Mouse (Mus musculus) megakaryocyte progenitor cell, adult 5-6 weeks (primary cell): Measurements from ENCODE around the gene Ptbp3. TPM values are rescaled to one million over a fixed set of nuclear protein-coding genes. Genes with fewer than 3 reads are reported as not detected.
"Not testable (repeated sequence)": the region's sequence is repeated elsewhere in the genome, so short reads cannot be mapped to it uniquely, and the experiment has no call there.

Experiments used
- ATAC-seq: replicated peaks from 2 replicates; pipeline ENCODE4 v1.8.0; 2016; ENCODE audit warnings: mild to moderate bottlenecking, moderate TSS enrichment, inconsistent platforms; ENCODE audit not compliant: poor library complexity
- total RNA-seq, 2 experiments: library from RNA; stranded (forward) in 1 of 2; stranded (reverse) in 1 of 2; fragments of 157-497, 149-512 nt in 1 of 2; fragments of 200-1000 nt in 1 of 2; gene quantifications; 2 replicates each; pipeline versions ENCODE4 v1.2.3 to v1.2.4; 2015 to 2017

The Ptbp3 gene
- total RNA-seq (2015), result 275 and 331 TPM in 2 replicates
- 231 and 237 TPM in 2 replicates for total RNA-seq (2017)

DNA sequence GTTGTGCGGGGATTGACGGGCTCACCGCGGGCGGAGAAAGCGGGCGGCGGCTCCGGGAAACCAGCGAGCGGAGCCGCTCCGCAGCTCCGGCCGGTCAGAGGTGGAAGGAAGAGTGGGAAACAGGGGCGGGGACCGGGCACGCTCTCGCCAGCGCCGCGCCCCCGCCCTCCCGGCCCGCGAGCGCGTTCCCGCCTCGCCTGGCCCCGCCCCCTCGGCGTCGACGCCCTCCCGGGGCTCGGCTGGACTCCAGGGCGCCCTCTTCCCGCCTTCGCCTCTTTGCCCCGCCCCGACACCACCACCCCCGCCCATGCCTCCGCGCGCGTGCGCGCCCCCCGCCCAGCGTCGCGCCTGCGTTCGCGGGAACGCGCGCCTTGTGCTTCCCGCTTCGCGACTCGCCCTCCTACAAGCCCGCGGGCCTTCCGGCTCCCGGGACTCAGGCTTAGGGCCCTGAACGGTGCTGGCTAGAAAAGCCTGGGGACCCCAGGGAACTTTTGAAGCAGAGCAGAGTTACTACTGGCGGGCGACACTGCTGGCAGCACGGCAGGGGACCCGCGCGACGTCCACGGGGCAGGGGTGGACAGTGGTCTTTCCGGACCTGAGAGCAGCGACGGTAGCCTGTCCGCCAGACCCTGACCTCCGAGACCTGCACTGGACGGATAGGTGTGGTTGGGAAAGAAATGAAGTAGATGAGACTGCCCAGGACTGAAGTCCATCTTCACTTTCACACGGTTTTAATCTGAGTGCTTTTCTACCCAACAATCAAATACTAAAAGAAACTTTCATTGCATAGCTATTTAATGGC lies at the start of gene Ptbp3:
Ptbp3 (minus strand) TSS at position 190 of the 802 bp plus-strand sequence.
- peak; percentile 80 for ATAC-seq

DNA sequence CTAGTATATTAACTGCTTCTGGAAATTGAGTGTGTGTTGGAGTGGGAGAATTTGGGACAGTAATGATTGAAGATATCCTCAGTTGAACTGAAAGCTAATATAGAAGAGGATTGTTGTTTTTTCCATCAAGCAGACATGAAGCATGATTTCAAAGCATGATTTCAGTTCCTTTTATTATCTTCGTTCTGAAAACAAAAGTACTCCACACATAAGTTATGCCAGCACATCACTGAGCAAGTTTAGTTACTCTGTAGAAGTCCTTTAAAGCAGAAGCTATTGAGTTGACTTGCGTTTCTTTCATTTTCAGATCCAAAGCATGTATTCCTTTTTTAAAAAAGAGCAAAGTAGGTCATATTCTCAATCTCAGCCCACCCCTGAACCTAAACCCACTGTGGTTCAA lies 47.4 kb upstream of the Ptbp3 start:
- ATAC-seq, result no peak

DNA sequence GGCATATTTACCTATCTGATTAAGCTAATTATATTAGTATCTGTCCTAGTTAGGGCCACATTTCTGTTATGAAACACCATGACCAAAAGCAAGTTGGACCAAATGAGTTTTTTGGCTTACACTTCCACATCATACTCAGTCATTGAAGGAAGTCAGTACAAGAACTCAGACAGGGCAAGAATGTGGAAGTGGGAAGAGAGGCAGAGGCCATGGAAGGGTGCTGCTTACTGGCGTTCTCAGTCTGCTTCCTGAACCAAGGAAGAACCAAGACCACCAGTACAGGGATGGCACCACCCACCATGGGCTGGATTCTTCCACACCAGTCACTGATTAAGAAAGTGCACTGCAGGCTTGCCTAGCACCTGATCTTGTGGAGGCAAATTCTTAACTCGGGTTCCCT lies 45.5 kb upstream of the Ptbp3 start:
- ATAC-seq, result peak; percentile 75

DNA sequence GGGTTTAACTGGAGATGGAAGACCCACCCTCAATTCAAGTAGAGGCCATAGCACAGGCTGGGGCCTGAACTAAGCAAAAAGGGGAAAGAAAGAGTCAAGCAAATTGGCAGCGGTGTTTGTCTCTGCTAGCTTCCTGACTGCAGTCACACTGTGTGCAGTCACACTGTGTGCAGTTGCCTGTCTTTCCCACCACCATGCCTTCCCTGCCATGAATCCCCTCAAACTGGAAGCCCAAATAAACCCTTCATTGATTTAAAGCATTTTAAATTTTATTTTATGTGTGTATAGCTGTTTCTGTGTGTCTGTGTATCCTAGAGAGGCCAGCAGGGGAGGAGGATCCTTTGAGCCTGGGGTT lies 38.7 kb upstream of the Ptbp3 start:
- no peak for ATAC-seq

DNA sequence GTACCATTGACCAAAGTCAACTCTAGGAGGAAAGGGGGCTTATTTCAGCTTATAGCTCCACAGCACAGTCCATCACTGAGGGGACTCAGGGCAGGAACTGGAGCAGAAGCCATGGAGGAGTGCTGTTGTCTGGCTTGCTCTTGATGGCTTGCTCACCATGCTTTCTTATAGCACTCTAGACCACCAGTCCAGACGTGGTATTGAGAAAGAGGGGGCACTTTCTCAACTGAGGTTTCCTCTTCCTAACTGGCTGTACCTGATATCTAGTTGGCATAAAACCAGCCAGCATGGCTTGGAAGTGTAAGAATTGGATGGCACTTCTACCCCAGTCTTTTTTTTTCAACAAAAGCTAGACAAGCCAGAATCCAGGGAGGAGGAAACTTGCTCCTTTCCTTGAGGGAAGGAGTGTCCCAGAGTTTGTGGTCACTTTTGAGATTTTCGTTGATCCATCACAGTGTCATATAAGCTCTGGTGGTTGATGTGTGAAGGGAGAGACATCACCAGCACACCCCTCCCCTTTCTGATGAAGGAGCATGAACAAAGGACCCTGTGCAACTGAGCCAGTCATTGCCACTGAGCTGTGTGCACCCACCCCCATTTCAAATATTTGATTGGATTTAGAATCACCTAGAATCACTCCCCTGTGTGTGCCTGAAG lies 38.2 kb upstream of the Ptbp3 start:
- peak; percentile 80 for ATAC-seq

DNA sequence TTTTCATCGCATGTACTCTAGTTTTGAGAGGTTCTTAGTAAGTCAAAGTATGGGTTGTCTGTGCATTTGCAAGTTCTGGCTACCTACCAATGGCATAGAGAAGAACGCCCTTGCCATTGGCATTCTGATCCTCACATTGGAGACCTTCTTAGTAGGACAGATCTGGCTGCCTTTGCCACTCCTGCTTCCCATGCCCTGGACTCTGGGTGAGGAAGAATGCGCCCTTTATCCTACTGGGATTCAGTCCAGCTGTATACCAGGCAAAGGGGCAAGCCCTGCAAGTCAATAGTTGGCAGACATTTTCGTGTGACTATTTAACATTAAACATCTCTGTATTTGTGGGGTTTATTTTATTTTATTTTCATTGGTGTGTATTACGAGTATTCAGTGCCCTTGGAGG lies 35.9 kb upstream of the Ptbp3 start:
- no peak for ATAC-seq

DNA sequence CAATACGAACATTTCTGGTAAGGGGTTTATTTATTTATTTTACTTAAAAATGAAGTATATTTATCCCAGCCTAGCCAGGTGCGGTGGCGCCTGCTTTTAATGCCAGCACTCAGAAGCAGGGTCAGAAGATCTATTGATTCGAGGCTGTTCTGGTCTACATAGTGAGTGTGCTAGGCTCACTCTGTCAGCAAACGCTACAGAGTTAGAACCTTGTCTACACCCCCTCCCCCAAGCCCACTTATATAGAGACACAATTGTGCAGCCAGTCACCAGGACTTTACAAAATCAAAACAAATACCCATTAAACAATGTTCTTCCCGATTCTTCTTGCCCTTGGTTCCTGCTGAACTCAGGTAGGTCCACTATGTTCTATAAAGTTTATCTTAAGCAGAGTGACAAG lies 33.0 kb upstream of the Ptbp3 start:
- ATAC-seq, result no peak

DNA sequence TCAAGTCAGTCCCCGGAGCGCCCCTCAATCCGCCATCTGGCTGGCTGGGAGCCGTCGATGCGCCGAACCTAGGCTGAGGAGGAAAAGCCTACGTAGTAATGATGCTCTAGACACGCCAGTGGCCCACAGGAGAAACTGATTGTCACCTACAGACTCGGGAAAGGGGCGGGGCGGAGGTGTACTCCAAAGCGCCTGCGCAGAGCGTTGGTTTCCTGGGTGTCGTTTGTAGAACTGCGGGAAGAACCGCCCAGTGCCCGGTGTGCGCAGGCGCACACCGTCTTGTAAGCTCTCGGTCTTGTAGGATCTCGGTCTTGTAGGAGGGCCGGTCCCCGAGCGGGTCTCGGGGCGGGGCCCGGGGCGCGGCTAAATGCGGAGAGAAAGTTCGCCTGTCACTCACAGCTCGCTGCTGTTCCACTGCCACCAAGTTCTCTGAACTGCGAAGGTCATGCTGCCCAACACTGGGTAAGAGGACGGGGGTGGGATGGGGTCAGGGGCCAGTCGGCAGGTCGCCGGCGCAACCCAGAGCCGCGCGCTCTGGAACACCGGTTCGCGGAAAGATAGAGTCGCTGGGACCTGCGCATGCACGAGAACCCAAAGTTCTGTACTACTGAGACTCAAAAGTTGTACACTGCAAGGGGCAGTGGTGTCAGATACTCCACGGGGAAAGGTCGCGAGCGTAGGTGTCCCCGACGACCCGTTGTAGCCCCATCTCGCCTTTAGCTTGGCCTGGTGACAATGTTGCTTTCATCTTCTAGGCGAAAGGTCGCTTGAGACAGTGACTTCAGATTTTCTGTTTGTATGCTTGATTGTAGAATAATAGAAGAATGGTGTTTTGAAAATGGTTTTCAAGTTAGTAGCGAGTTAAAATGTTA lies 32.4 kb upstream of the Ptbp3 start, which contains the start of gene Hsdl2:
Hsdl2 (plus strand) TSS at position 250 of the 872 bp plus-strand sequence.
- peak; percentile 93 for ATAC-seq

DNA sequence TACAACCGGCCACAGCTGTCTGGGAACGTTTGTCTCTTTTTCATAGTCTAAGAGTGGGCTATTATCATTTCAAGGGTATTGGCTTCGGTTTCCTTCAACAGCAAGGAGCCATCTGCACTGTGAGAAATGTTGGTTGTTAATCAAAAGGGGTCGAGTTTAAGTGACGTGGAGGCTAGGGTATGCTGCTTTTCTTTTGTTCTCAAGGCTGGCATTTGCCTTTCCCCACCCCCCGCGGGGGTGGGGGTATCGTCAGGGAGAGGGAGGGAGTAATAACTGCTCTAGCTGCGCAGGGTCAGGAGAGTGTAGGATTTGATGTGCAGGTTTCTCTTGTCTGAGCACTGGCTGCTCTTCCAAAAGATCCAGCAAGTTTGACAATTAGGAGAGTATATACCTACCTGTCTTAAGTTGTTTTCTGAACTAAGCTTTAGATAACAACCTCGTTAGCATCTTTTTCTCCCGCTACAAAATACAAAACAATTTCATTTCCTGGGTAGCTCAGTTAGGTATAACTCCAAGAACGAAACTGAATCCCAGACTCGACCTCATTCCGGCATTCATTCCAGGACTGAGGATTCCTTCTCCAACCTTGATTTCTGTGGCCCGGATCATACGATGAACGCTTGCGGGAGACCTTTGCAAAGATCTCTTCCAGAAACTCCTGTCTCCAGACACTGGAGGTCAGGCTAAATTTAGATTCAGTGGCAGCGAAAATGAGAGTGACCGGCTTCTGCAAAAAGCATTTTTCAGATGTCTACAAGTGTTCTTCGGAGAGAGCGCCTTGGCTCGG lies 31.5 kb upstream of the Ptbp3 start:
- ATAC-seq, result peak; percentile 42

DNA sequence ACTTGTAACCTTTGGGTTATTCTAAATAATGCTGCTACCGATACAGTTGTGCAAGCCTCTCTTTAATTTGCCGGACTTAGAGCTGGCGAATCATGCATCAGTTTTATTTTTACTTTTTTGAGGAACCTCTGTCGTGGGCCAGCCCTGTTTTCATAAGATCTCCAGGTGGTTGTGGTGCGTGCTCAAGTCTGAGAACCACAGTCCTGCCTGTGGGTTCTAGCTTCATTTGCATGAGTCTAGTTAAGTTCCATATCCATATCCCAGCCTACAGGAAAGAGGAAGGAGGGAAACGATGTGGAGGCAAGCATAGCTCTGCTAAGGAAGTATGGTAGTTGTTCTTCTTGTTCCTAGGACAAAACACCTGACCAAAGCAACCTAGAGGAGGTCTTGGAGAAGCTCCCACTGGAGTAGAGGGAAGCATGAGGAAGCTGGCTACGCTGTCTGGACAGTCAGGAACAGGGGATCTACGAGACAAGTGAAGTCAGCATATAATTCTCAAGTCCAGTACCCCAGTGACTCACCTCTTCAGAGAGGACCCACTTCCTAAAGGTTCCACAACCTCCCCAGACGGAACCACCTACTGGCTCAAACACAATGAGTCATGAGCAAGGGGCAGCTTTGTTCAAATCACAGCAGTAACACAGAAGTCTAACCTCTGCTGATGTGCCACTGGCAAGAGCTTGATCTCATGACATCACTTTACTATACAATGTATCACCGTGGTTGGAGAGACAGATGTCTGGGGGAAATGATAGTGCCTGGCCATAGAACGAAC lies 26.2 kb upstream of the Ptbp3 start:
- peak; percentile 69 for ATAC-seq

DNA sequence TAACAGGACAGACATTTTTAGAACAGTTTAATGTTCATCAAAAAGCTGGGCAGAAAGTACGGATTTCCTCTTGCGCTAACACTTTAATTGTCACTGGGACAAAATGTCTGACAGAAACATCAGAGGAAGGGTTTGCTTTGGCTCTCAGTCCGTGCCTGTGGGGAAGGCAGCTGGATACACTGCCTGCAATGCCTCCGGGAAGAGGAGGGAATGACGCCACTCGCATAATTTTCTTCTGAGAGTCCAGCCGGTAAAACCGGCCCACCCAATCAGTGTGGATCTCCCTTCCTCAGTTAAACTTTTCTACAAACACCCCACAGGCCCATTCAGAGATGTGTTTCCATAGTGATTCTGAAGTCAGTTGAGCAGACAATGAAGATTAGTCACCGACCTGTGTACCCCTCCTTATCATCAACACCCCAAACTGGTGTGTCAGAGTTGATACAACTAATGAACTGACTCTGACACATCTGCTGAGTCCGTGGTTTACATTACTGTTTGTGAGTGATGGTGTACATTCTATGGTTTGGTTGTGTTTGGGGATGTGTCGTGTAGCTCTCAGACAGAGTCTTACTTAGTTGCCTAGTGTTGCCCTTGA lies 23.5 kb upstream of the Ptbp3 start:
- peak; percentile 74 for ATAC-seq

DNA sequence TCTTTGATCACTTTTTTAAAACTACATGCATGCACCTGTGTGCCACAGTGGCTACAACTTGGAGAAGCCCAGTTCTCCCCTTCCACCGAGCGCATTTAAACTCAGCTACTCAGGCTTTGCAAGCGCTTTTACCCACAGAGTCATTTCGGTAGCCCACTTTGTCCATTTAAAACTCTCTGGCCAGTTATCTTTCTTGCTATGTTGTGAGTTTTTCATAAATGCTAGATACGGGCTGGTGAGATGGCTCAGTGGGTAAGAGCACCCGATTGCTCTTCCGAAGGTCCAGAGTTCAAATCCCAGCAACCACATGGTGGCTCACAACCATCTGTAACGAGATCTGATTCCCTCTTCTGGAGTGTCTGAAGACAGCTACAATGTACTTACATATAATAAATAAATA lies 21.4 kb upstream of the Ptbp3 start:
- not testable (repeated sequence) for ATAC-seq

DNA sequence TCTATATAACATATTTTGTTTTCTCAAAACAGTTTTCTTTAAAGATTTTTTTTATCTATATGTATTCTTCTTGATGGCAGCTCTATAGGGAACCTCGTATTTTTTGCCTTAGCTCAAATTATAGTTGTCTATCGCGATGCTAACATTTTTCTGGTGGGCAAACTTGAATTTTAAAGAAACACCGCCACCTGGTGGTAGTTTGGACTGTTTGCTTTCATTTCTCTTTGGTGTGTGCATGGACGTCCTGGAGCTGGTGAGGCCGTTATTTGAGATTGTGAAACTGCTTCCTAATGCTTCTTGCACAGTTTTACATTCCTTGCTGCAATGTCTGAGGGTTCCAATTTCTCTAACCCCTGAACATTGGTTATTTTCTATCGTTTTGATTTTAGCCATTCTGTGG lies 20.4 kb upstream of the Ptbp3 start:
- ATAC-seq, result peak; percentile 69

DNA sequence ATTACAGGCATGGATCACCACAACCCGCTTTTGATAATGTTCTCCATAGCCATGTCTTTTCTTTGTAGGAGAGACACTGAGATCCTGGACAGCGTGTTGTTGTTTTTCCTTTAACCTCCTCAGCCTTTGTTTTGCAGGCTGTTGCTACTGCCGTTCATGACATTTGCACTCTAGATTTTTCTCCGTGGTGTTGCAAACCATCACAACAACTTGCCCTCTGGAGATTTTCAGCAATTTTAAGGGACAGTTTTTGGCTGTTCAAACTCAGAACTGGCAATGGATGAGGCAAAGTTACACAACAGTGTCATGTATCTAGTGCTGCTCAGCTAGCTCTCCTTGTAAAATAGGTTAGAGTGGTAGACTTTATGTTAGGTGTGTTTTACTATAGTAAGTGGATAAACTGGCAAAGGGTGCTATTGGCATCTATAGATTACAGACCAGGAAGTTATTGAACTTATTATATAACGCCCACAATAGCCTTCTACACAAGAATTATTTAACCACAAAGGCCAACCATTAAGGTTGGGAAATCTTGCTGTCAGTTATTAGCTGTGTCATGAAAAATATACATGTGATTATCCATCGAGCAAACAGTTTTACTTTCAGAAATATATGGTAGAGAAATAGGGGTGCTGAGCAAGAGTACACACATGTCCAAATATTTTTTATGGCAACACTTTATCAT lies 18.6 kb upstream of the Ptbp3 start:
- 0 out of 2 replicates have a peak, but pooled peaks have one; percentile 3 for ATAC-seq

DNA sequence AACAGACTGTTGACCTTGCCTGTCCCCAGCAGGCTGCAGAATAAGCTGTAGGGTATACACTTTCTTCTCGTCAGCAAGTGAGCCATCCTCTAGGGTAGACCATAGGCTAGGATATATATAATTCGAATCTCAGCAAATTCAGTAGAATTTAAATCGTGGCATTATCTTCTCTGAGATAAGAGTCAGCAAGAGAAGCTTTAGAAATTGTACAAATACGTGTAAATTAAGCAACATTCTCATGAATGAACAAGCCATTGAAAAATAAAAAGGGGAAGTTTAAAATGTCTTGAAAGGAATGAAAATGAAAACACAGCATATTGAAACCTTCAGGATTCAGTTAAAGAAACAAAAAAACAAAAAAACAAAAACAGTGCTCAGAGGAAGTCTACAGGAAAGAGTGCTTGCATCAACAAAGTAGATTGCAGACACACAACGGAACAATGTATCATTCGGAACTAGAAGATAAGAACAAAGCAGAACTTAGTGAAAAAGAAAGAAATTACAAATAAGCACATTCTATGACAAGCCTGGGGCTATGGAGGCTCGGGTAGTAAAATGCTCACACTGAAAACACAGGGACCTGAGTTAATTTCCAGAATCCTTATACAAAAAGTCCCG lies 16.5 kb upstream of the Ptbp3 start:
- ATAC-seq, result peak; percentile 56

DNA sequence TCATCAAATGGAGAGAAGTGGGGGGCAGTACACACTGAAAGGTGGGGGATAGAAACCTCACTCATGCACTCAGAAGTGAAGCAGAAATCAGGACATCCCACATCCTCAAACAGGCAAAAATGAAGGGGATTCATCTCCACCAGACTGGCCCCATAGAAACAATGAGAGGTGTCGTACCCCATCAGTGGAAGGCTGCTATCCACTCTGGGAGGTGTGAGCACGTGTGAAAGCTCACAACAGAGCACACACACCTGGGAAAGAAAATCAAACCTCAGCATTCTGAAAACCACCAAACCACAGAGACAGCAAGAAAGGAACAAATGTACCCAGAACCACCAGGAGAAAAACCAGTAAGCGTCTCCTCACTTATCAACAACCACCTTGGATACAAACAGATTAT lies 15.0 kb upstream of the Ptbp3 start:
- no peak for ATAC-seq

DNA sequence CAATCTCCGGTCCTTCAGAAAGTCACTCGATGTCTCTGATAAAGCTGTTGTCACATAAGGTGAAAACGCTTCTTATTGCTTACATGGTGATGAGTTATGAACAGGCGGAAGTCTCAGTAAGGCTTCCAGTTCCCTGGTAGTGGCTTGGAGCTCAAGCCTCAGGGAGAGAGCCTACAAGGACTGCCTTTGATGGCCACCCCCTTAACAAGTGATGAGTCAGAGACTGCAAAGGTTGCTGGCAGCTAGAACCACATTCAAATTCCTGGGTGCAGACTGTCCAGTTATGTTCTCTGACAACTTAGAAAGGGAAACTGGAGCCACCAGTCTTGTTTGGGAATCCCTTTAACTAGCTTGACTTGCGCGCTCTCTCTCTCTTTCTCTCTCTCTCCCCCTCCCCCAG lies 11.0 kb upstream of the Ptbp3 start:
- ATAC-seq, result no peak

DNA sequence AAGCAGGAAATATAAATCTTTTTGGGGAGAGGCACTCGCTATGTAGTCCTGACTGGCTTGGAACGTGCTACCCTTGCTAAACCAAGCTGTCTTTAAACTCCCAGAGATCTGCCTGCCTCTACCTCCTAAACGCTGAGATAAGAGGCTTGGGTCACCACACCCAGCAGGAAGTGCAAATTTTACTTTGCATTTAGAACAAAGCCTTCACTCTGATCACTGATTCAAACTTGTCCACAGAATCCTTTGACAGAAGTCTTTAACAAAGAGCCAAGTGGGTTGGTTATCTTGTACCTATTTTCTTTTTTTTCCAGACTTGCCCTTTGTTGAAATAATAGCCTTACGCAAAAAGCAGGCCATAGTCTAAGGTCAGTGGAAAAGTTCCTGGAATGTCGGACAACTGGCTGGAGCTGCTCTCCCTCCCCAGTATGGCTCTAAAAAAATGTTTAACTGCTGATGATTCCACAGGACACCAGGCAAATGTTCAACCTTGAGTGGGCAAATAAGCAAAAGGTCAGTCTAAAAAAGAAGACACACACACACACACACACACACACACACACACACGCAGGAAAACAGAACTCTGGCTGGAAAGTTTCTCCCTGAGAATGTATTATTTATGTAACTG lies 9.0 kb upstream of the Ptbp3 start:
- ATAC-seq, result no peak
